Mouse (Mus musculus) neural tube, embryonic 12.5 days (tissue): ENCODE measurements around the gene Pnkd. TPM values are rescaled to one million over a fixed set of nuclear protein-coding genes. Genes with fewer than 3 reads are reported as not detected.
A peak's percentile ranks its signal among the peaks of the same experiment; 100 is the strongest.

Source experiments
- ATAC-seq: fragments of 200-750 bp; cut with Nextera tagmentation; 2 replicates; pipeline ENCODE4 v1.8.0; 2017; ENCODE audit warnings: low read depth, mild to moderate bottlenecking, moderate TSS enrichment, moderate library complexity; ENCODE audit not compliant: low FRiP score
- H3K27ac ChIP-seq: fragments of 300-500 bp; sonication (generic); 2 replicates; pipeline ENCODE4 v1.5.1; 2016
- H3K27me3 ChIP-seq: fragments of 300-500 bp; sonication (generic); replicated peaks from 2 replicates; pipeline ENCODE4 v1.6.1; 2016; ENCODE audit warnings: mild to moderate bottlenecking
- H3K36me3 ChIP-seq: fragments of 300-500 bp; sonication (generic); 2 replicates; pipeline ENCODE4 v1.6.1; 2016; ENCODE audit warnings: mild to moderate bottlenecking
- H3K4me1 ChIP-seq: fragments of 300-500 bp; sonication (generic); 2 replicates; pipeline ENCODE4 v1.6.1; 2016
- H3K4me2 ChIP-seq: fragments of 300-500 bp; sonication (generic); replicated peaks from 2 replicates; pipeline ENCODE4 v1.6.1; 2016; ENCODE audit warnings: mild to moderate bottlenecking
- H3K4me3 ChIP-seq: fragments of 300-500 bp; sonication (generic); 2 replicates; pipeline ENCODE4 v1.5.1; 2016
- H3K9ac ChIP-seq: fragments of 300-500 bp; sonication (generic); 2 replicates; pipeline ENCODE4 v1.6.1; 2016; ENCODE audit warnings: mild to moderate bottlenecking
- H3K9me3 ChIP-seq: fragments of 300-500 bp; sonication (generic); 2 replicates; pipeline ENCODE4 v1.6.1; 2016; ENCODE audit warnings: mild to moderate bottlenecking
- WGBS: fragments of 180-500 bp; shearing (Covaris S2); methylation state at CpG from one replicate; pipeline ENCODE4 v1.1.7; 2016; 5-methylcytosine and 5-hydroxymethylcytosine counted together
- polyA plus RNA-seq: library from polyadenylated mRNA; unstranded; fragments of >200 nt; fragmentation: Nextera tagmentation; extraction: Ambion mirVana; gene quantifications from 2 replicates; pipeline ENCODE4 v1.2.1, GENCODE M21; 2016

Pnkd gene
- polyA plus RNA-seq, 1 experiment from 2014 or later, result 104 TPM

DNA sequence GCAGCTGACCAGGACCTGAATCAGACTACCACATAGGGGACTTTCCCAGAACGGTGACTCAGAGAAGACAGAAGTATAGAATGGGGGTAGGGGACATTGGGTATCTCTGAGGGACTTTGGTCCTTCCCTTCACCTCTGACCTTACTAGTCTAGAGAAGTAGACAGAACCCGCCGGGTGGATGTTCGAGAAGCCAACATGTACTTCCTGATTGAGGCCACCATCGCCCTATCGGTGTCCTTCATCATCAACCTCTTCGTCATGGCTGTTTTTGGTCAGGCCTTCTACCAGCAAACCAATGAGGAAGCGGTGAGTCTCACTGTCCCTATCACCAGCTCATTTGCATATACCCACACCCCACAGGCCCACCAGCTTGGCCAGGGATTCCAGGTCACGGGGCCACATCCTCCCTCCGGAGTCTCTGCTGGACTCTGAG, 96.9 kb downstream of the Pnkd start:
- Histone ChIP-seq H3K4me1 (no peaks in the 10 kb centered on the region), H3K9me3 (no peaks in the 10 kb centered on the region), H3K4me3 (no peak overlapping the region), H3K27ac (no peak overlapping the region), H3K27me3 (no peaks in the 10 kb centered on the region), H3K4me2 (no peak overlapping the region), H3K36me3 (no peaks in the 10 kb centered on the region), H3K9ac (no peak overlapping the region)
- 94% methylated on average over 10 of the region's 10 CpGs for WGBS
- no peak for ATAC-seq

- WGBS, result 85% methylated on average over 13 of the region's 13 CpGs
- no peak for ATAC-seq
- Histone ChIP-seq H3K27me3 (no peaks in the 10 kb centered on the region), H3K4me1 (no peaks in the 10 kb centered on the region), H3K4me2 (no peak overlapping the region), H3K9ac (no peak overlapping the region), H3K36me3 (no peaks in the 10 kb centered on the region), H3K27ac (no peak overlapping the region), H3K4me3 (no peak overlapping the region), H3K9me3 (no peaks in the 10 kb centered on the region)
Observed at GRCm38 (mm10) chr1:74383385-74383784, 98.7 kb downstream of the Pnkd start.

GRCm38 (mm10) chr1:74384525-74384924, 99.8 kb downstream of the Pnkd start:
- H3K9ac ChIP-seq, result no peak overlapping the region
- no peak overlapping the region for H3K4me2 ChIP-seq
- peaks cover 2% of the 10 kb centered on the region for H3K27me3 ChIP-seq
- no peak for ATAC-seq
- H3K36me3 ChIP-seq, result no peaks in the 10 kb centered on the region
- H3K4me3 ChIP-seq, result no peak overlapping the region
- H3K4me1 ChIP-seq, result peaks cover under 1% of the 10 kb centered on the region; the same call in 1 of the 2 replicates
- H3K27ac ChIP-seq, result no peak overlapping the region
- 85% methylated on average over 8 of the region's 8 CpGs for WGBS
- H3K9me3 ChIP-seq, result no peaks in the 10 kb centered on the region

GRCm38 (mm10) chr1:74385064-74385463, 100.3 kb downstream of the Pnkd start:
- Histone ChIP-seq H3K9me3 (no peaks in the 10 kb centered on the region), H3K4me3 (no peak overlapping the region), H3K4me1 (peaks cover 6% of the 10 kb centered on the region), H3K4me2 (no peak overlapping the region), H3K27ac (no peak overlapping the region), H3K9ac (no peak overlapping the region), H3K27me3 (peaks cover 6% of the 10 kb centered on the region), H3K36me3 (no peaks in the 10 kb centered on the region)
- 89% methylated on average over 10 of the region's 10 CpGs for WGBS
- ATAC-seq, result no peak

- Histone ChIP-seq H3K27me3 (peaks cover 6% of the 10 kb centered on the region), H3K9me3 (no peaks in the 10 kb centered on the region), H3K27ac (no peak overlapping the region), H3K4me2 (no peak overlapping the region), H3K4me1 (peaks cover 10% of the 10 kb centered on the region), H3K9ac (no peak overlapping the region), H3K36me3 (no peaks in the 10 kb centered on the region), H3K4me3 (no peak overlapping the region)
- 91% methylated on average over 8 of the region's 8 CpGs for WGBS
- no peak for ATAC-seq
Observed at GRCm38 (mm10) chr1:74385531-74385930, 100.8 kb downstream of the Pnkd start.

- WGBS, result 58% methylated on average over 7 of the region's 10 CpGs
- peak overlapping the region; percentile 80; the same call in 1 of the 2 replicates for H3K27ac ChIP-seq
Observed at GRCm38 (mm10) chr1:74386363-74386713, 101.6 kb downstream of the Pnkd start.

GRCm38 (mm10) chr1:74386714-74387385, 102.1 kb downstream of the Pnkd start:
- ATAC-seq, result peak; percentile 85
- Histone ChIP-seq H3K4me2 (peak overlapping the region; percentile 72), H3K36me3 (no peaks in the 10 kb centered on the region), H3K9ac (peak overlapping the region; percentile 58), H3K4me1 (peaks cover 10% of the 10 kb centered on the region), H3K27me3 (peaks cover 6% of the 10 kb centered on the region), H3K27ac (peak overlapping the region; percentile 80), H3K9me3 (no peaks in the 10 kb centered on the region), H3K4me3 (peak overlapping the region; percentile 61)
- WGBS, result under 1% methylated on average over 26 of the region's 26 CpGs

More at GRCm38 (mm10) chr1:74386363-74386713, 101.6 kb downstream of the Pnkd start:
- H3K4me3 ChIP-seq, result peak overlapping the region; percentile 61
- H3K4me1 ChIP-seq, result peaks cover 10% of the 10 kb centered on the region
- H3K27me3 ChIP-seq, result peaks cover 6% of the 10 kb centered on the region
- peak overlapping the region; percentile 58 for H3K9ac ChIP-seq
- peak overlapping the region; percentile 72 for H3K4me2 ChIP-seq
- no peaks in the 10 kb centered on the region for H3K36me3 ChIP-seq
- H3K9me3 ChIP-seq, result no peaks in the 10 kb centered on the region
- no peak for ATAC-seq

GRCm38 (mm10) chr1:74387386-74387988, 102.8 kb downstream of the Pnkd start:
- Histone ChIP-seq H3K4me3 (no peak overlapping the region), H3K36me3 (no peaks in the 10 kb centered on the region), H3K9ac (no peak overlapping the region), H3K4me1 (peaks cover 15% of the 10 kb centered on the region), H3K4me2 (peak overlapping the region; percentile 72), H3K27me3 (peaks cover 6% of the 10 kb centered on the region), H3K27ac (no peak overlapping the region), H3K9me3 (no peaks in the 10 kb centered on the region)
- 55% methylated on average over 15 of the region's 15 CpGs for WGBS
- ATAC-seq, result no peak

DNA sequence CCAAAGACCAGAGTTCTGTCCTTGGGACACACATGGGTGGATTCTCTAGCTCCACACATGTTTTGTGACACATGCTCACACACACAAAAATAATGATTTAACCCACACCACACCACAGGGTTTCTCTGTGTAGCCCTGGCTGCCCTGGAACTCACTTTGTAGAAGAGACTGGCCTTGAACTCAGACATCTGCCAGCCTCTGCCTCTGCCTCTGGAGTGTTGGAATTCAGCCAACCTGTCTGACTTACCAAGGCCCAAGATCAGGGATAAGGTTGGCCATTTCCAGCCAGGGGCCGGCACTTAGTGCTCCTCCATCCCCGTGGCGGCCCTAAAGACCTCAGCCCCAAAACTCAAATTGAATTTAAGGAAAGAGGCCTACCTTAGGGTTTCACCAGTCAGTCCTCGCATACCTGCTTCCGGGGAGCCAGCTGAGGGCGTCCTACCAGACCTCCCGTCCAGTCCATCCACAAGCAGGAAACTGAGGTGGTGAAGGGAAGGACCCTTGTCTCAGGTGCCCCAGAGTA, 103.7 kb downstream of the Pnkd start:
- peaks cover 6% of the 10 kb centered on the region for H3K27me3 ChIP-seq
- H3K9ac ChIP-seq, result no peak overlapping the region
- H3K9me3 ChIP-seq, result no peaks in the 10 kb centered on the region
- 76% methylated on average over 7 of the region's 7 CpGs for WGBS
- H3K4me1 ChIP-seq, result peaks cover 24% of the 10 kb centered on the region
- no peak for ATAC-seq
- H3K4me2 ChIP-seq, result no peak overlapping the region
- H3K27ac ChIP-seq, result no peak overlapping the region
- H3K4me3 ChIP-seq, result no peak overlapping the region
- H3K36me3 ChIP-seq, result peaks cover 2% of the 10 kb centered on the region; the same call in 1 of the 2 replicates

DNA sequence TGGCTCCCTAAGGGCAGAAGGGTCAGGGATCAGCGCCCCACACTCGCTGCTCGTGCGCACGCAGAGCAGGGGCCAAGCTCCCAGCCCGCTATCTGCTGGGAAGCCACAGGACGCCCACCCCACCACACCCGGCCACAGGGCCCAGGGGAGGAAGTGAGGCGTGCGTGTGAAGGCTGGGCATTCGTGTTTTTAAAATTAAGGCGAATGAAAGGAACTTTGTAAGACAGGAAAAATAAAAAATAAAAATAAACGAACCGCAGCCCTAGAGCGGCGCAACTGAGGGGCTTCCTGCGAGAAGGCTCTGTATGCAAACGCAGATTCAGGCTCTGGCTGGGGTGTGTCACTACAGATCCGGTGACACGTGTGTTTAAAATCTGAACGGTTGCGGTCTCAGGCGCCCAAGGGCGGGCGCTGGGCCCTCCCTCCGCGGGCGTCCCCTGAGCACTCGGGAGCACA, 105.1 kb downstream of the Pnkd start:
- no peak overlapping the region for H3K27ac ChIP-seq
- H3K9me3 ChIP-seq, result no peaks in the 10 kb centered on the region
- H3K4me2 ChIP-seq, result peak overlapping the region; percentile 82
- 5% methylated on average over 29 of the region's 29 CpGs for WGBS
- H3K4me3 ChIP-seq, result peak overlapping the region; percentile 9; the same call in 1 of the 2 replicates
- peaks cover 6% of the 10 kb centered on the region for H3K27me3 ChIP-seq
- H3K36me3 ChIP-seq, result peaks cover 14% of the 10 kb centered on the region; the same call in 1 of the 2 replicates
- ATAC-seq, result no peak
- no peak overlapping the region for H3K9ac ChIP-seq
- H3K4me1 ChIP-seq, result peaks cover 26% of the 10 kb centered on the region

DNA sequence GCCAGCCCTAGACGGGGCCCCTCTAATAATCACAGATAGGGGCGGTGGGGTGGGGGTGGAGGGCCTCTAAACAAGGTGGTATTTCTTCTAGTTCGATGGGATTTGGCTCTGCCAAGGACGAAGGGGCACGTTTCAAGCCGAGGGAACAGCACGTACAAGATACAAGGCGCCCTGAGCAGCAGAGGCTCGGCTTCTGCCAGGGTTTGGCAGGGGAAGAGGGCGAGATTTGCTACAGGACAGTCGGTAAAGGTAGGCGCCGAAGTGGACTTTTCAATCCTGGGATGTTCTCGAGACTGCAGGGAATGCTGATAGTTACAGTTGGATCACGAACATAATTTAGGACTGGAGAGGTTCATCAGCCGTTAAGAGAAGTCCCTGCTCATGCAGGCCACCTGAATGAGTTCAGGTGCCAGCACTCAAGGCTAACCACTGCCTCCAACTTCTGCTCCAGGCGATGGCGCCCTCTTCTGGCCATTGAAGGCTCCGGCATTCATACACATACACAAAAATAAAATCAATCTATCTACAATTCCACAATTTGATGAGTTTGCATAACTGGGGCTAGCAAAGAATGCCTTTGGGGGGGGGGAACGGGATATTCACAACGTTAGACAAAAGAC, 105.7 kb downstream of the Pnkd start:
- H3K4me3 ChIP-seq, result peak overlapping the region; percentile 9; the same call in 1 of the 2 replicates
- ATAC-seq, result no peak
- H3K36me3 ChIP-seq, result peaks cover 19% of the 10 kb centered on the region; the same call in 1 of the 2 replicates
- WGBS, result 8% methylated on average over 21 of the region's 21 CpGs
- H3K27me3 ChIP-seq, result peaks cover 6% of the 10 kb centered on the region
- no peak overlapping the region for H3K27ac ChIP-seq
- H3K9ac ChIP-seq, result no peak overlapping the region
- peaks cover 26% of the 10 kb centered on the region for H3K4me1 ChIP-seq
- peak overlapping the region; percentile 82 for H3K4me2 ChIP-seq
- no peaks in the 10 kb centered on the region for H3K9me3 ChIP-seq
